Mouse (Mus musculus): ENCODE data around the gene 2310009B15Rik.
"Not testable (repeated sequence)": the region's sequence is repeated elsewhere in the genome, so short reads cannot be mapped to it uniquely, and the experiment has no call there.

2310009B15Rik gene

DNA sequence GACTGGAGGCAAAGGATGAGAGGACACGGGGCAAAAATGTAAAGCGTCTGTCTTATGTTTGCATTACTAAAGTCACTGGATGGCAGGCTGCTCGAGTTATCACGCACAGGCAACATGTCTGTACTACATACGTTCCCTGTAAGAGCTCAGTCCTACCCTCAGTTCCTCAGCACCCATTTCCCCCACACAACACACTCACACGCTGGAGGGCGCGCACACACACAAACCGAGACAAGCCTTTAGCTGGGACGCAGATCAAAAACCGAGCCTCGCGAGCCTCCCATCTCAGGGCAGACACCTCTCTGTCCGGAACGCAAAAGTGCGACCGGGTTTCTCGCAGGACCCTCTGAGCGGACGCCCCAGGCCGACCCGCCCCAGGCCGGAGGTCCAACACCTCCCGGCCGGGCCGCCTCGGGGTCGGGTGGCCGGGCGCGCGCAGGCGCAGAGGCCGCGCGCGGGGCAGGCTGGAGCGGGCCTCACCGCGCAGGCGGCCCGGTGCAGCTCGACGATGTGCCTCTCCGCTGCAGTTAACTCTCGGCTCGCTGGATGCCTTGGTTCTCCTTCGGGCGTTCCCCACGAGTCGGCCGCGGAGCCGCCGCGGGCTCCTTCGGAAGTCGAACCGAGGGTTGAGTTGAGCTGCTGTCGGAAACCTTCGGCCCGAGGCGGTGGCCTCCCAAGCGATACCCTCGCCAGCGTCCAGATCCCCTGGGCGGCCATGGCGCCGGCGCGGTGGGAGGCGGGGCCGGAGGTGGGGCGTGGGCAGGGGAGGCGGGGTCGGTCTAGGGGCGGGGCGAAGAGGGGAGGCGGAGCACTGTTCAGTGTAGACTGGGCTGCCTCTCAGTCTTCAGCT is at the start of gene 2310009B15Rik:
Gene 2310009B15Rik, minus strand, starts transcription at position 752 of the 850 bp plus-strand sequence.
- not testable (repeated sequence) for DNase-seq (ENCODE audit: low spot score)

GRCm38 (mm10) chr1:138906256-138906655 is 49.6 kb upstream of the 2310009B15Rik start:
- DNase-seq (ENCODE audit: low spot score): no peak

DNA sequence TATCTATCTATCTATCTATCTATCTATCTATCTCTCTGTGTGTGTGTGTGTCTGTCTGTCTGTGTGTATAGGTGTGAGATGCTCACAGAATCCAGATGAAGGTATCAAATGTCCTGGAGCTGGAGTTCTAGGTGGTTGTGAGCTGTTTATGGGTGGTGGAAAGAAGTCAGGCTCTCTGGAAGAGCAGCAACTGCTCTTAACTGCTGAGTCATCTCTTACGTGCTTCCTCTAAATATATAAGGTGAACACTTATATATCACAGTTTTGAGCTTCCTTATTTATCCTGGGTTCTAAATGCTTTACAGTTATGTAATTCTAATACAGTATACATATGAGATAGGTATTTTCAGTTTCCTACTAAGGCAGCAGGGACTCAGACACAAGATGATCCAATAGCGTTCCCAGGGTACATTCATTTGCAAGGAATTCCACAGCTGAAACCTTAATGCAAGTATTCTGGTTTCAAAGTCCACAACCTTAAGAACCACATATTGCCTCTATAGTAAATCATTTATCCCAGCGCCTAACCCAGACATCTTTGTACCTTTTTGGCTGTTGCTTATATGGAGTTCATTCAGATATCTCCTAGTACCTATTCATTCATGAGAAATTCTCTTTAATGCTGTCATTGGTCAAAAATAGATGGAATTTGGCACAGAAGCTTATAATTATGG is 48.6 kb upstream of the 2310009B15Rik start:
- DNase-seq (ENCODE audit: low spot score): no peak

- no peak for DNase-seq (ENCODE audit: low spot score)
Observed at GRCm38 (mm10) chr1:138903894-138904293, 47.2 kb upstream of the 2310009B15Rik start.

- DNase-seq (ENCODE audit: low spot score): peak; percentile 55
Observed at GRCm38 (mm10) chr1:138901431-138902117, 44.9 kb upstream of the 2310009B15Rik start.

DNA sequence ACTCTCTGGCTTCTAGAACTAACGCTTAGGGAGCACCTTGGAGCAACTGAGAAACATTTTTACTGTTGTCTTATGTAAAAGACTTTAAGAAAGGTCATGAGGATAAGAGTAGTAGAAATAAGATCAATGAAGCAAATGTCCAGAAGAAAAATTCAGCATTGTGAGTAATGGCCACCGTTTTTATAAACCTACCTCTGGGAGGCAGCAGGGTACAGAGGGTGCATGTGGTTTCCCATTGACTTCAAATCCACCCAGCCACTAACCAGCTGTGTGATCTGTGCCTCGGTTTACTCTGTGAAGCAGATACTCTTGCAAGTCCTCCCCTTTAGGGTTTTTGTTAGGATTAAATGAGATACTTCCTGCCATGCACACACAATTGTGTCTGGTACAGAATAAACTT is 39.4 kb upstream of the 2310009B15Rik start:
- DNase-seq (ENCODE audit: low spot score): no peak

- no peak for DNase-seq (ENCODE audit: low spot score)
Observed at GRCm38 (mm10) chr1:138877470-138878254, 21.0 kb upstream of the 2310009B15Rik start.

DNA sequence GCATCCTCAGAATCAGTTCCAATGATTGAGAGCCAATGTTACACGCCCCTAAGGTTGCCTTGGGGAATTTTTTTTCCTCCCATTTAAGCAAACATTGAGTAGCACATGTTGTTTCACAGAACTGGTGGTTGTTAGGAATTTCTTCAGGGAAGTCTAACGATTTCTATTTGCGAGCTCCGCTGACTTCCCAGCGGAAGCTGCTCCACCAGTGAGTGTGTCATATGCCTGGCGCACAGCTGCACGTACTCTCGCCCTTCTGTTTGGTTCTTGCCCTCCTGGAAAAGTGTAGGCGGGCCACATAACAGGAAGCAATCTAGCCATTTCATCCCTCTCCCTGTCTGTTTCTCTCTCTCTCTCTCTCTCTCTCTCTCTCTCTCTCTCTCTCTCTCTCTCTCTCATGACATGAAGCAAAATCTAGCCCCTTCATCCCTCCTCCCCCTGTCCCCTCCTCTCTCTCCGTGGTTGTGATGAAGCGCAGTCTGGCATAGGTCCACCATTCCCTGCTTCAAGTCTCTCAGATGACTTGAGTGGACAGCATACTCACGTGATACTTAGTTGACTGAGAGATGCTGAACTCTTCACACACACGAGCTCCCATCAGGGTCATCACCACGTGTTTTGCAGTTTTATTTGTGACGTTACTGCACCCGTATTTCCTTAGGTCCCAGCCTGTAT is 19.9 kb upstream of the 2310009B15Rik start:
- DNase-seq (ENCODE audit: low spot score): no peak

DNA sequence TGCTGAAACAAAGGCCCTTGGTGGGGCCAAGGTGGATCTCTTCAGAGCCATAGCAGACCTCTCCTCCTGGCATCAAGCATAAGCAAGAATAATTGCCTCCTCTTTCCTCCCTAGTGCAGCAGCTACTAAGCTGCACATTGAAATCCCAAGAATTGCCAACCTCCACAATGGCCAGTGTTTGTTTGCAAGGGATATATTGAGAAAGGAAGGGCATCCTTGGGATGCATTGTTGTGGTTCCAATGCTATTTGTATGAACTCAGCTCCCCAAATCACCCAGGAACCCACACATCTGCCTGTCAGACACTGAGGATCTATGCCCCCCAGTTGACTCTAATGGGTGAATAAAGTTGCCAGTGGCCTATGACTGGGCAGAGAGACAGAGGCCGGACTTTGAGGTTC is 5.8 kb downstream of the 2310009B15Rik start:
- DNase-seq (ENCODE audit: low spot score): no peak

DNA sequence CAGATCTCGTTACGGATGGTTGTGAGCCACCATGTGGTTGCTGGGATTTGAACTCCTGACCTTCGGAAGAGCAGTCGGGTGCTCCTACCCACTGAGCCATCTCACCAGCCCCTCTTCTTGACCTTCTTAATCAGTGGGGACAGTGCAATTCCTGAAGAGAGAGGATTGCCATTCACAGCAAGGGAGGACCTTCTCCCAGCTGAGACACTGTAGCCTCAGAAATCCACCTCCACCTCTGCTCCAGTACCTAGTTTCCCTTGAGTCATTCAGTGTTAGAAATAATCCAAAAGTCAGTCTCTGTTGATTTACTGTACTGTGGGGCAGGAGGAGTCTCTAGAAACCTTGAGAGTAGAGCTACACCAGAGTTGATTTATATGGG is 6.5 kb downstream of the 2310009B15Rik start:
- DNase-seq (ENCODE audit: low spot score): no peak

DNA sequence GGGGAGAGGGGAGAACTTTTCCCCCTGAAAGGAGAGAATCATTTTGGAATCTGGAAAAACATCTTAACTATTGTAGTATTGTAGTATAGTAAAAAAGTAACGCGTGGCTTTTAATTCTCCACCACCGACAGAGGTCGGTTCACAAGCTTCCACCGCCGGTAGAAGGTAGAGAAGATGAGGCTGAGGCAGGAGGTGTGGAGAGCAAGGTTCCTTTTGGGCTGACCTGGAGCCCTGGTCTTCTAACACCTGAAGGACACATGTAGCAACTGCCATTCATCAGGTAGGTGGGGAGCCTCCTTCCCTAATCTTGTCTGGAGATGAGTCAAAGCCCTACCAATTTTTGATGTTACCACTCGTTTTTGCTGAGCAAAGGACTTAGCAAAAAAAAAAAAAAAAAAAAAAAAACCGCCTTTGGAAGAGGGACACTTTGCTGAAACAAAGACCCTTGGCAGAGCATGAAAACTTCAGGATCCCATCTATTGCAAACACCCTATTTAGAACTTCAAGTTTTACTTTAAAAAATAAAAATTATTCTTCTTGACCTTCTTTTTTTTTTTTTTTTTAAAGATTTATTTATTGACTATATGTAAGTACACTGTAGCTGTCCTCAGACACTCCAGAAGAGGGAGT is 7.0 kb downstream of the 2310009B15Rik start:
- no peak for DNase-seq (ENCODE audit: low spot score)

GRCm38 (mm10) chr1:138848511-138849109 is 8.0 kb downstream of the 2310009B15Rik start, which contains the start of gene Lhx9:
TSS of gene Lhx9 (minus strand) at chr1:138848577.
- no peak for DNase-seq (ENCODE audit: low spot score)

DNA sequence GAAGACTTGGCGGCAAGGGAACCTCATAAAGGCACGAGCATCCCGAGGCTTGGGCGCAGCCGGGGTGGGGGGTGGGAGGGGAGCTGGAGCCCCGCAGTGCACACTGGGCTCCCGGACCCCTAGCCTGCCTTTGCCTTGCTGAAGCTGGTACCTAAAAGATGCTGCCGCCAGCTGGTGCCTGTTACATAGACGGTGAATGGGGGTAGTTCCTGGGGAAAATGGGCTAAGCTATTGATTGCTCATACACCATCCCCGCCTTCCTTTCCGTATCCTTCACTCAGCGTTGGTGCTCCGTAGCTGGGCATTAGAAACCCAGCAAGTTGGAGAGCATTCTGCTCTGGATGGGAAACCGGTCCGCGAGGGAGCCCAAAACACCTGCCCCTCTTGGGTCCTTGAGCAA is 8.6 kb downstream of the 2310009B15Rik start:
- no peak for DNase-seq (ENCODE audit: low spot score)

DNA sequence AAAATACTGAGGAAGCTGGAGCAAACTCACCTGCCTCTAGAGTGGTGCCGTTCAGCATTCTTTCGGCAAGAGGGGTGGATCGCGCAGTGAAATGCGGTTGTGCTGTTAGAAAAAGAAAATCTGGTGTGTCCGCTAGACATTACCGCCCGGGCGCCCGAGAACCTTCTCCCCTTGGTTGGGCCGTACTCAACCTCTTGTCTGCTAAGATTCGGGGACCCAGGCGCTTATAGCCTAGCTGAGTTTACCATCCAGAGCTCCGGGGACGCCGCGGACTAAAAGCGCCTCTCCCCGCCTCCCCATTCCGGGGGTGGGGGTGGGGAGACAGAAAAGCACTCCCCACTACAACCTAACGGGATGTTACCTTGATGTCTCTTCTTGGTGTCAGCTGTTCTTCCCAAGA is 9.5 kb downstream of the 2310009B15Rik start:
- DNase-seq (ENCODE audit: low spot score): no peak

GRCm38 (mm10) chr1:138846581-138846980 is 10.1 kb downstream of the 2310009B15Rik start:
- no peak for DNase-seq (ENCODE audit: low spot score)

- DNase-seq (ENCODE audit: low spot score): no peak
Observed at GRCm38 (mm10) chr1:138846131-138846530, 10.5 kb downstream of the 2310009B15Rik start.

DNA sequence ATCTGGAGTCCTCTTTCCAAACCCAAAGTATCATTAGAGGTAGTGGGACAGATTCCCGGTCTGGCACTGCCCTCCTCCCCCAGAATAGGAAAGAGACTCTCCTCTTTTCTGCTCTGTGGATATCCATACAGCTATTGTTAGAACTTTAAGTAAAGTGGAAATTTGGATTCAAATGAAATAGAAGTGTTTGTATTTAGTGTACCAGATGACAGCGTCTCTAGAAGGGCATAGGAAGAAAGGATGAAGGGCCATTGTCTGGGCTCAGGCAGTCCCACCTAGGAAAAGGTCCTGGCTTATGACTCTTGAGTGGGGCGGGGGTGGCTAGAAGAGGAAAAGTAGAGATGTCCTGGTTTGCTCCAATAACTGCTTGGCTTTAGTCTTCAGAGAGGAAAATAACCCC is 11.2 kb downstream of the 2310009B15Rik start:
- DNase-seq (ENCODE audit: low spot score): no peak

GRCm38 (mm10) chr1:138844166-138844565 is 12.5 kb downstream of the 2310009B15Rik start:
- no peak for DNase-seq (ENCODE audit: low spot score)

- no peak for DNase-seq (ENCODE audit: low spot score)
Observed at GRCm38 (mm10) chr1:138843361-138844091, 13.1 kb downstream of the 2310009B15Rik start.

- DNase-seq (ENCODE audit: low spot score): no peak
Observed at GRCm38 (mm10) chr1:138842756-138843155, 13.9 kb downstream of the 2310009B15Rik start.
